Mouse (Mus musculus) intestine, postnatal 0 days (tissue): Measurements from ENCODE around the gene Helz2. TPM values are rescaled to one million over a fixed set of nuclear protein-coding genes. Genes with fewer than 3 reads are reported as not detected.
"Not testable (repeated sequence)": the region's sequence is repeated elsewhere in the genome, so short reads cannot be mapped to it uniquely, and the experiment has no call there.

ENCODE experiments used
- ATAC-seq: fragments of 200-750 bp; cut with Nextera tagmentation; 2 replicates; pipeline ENCODE4 v1.8.0; 2017; ENCODE audit warnings: mild to moderate bottlenecking, moderate TSS enrichment, moderate library complexity
- H3K27ac ChIP-seq: fragments of 300-500 bp; sonication (generic); 2 replicates; pipeline ENCODE4 v1.5.1; 2014; ENCODE audit warnings: mild to moderate bottlenecking, low read depth, low read length, moderate library complexity
- H3K27me3 ChIP-seq: fragments of 300-500 bp; sonication (generic); replicated peaks from 2 replicates; pipeline ENCODE4 v1.6.1; 2014; ENCODE audit warnings: low read length, mixed read lengths; ENCODE audit not compliant: control insufficient read depth, insufficient read depth
- H3K36me3 ChIP-seq: fragments of 300-500 bp; sonication (generic); 2 replicates; pipeline ENCODE4 v1.6.1; 2014; ENCODE audit warnings: mild to moderate bottlenecking, moderate library complexity; ENCODE audit not compliant: control insufficient read depth, insufficient read depth
- H3K4me1 ChIP-seq: fragments of 300-500 bp; sonication (generic); replicated peaks from 2 replicates; pipeline ENCODE4 v1.6.1; 2014; ENCODE audit warnings: antibody characterized with exemption, low read length, mixed read lengths; ENCODE audit not compliant: control insufficient read depth, insufficient read depth
- H3K4me2 ChIP-seq: fragments of 300-500 bp; sonication (generic); replicated peaks from 2 replicates; pipeline ENCODE4 v1.6.1; 2014; ENCODE audit warnings: low read depth, mild to moderate bottlenecking, moderate library complexity
- H3K4me3 ChIP-seq: fragments of 300-500 bp; sonication (generic); 2 replicates; pipeline ENCODE4 v1.5.1; 2014; ENCODE audit warnings: low read depth, low read length
- H3K9ac ChIP-seq: fragments of 300-500 bp; sonication (generic); 2 replicates; pipeline ENCODE4 v1.6.1; 2014; ENCODE audit warnings: mild to moderate bottlenecking, low read depth, low read length
- H3K9me3 ChIP-seq: fragments of 300-500 bp; sonication (generic); 2 replicates; pipeline ENCODE4 v1.6.1; 2016; ENCODE audit warnings: mixed run types; ENCODE audit not compliant: control insufficient read depth
- CTCF ChIP-seq: sonication (generic); IDR thresholded peaks from 2 replicates; pipeline ENCODE4 v1.5.1; 2016; ENCODE audit warnings: low read depth, mild to moderate bottlenecking, control low read depth, antibody characterized with exemption, moderate library complexity
- WGBS: fragments of 180-500 bp; shearing (Covaris S2); extraction: QIAGEN DNeasy Blood & Tissue Kit; methylation state at CpG from one replicate; pipeline ENCODE4 v1.1.7; 2014; 5-methylcytosine and 5-hydroxymethylcytosine counted together
- polyA plus RNA-seq: library from polyadenylated mRNA; unstranded; fragments of >200 nt; fragmentation: Nextera tagmentation; extraction: Ambion mirVana; gene quantifications from 2 replicates; pipeline ENCODE4 v1.2.1, GENCODE M21; 2015

The Helz2 gene
- 5.7 and 6.9 TPM in 2 replicates for polyA plus RNA-seq

- peak within 1 kb of the TSS; percentile 76 for H3K9ac ChIP-seq
- 4% methylated on average over 16 of the region's 16 CpGs for WGBS
- H3K27ac ChIP-seq, result peak within 1 kb of the TSS; percentile 84
Observed at GRCm38 (mm10) chr2:181241602-181242313, at the start of gene Helz2. Gene Helz2, minus strand, starts transcription at chr2:181242027.

GRCm38 (mm10) chr2:181290937-181291336 lies 49.1 kb upstream of the Helz2 start:
- no peaks in the 10 kb centered on the region for H3K36me3 ChIP-seq
- WGBS, result 42% methylated on average over 1 of the region's 1 CpGs
- no peak overlapping the region for H3K27ac ChIP-seq
- no peak for ATAC-seq
- no peaks in the 10 kb centered on the region for H3K9me3 ChIP-seq
- H3K4me3 ChIP-seq, result no peak overlapping the region
- no peak overlapping the region for H3K9ac ChIP-seq
- no peak overlapping the region for H3K4me2 ChIP-seq
- no peaks in the 10 kb centered on the region for H3K27me3 ChIP-seq
- H3K4me1 ChIP-seq, result no peaks in the 10 kb centered on the region
- no peak for TF ChIP-seq CTCF

More at GRCm38 (mm10) chr2:181241602-181242313, at the start of gene Helz2:
- Histone ChIP-seq H3K4me2 (peak within 1 kb of the TSS; percentile 75), H3K4me3 (peak within 1 kb of the TSS; percentile 78), H3K9me3 (no peaks in the 10 kb centered on the region), H3K36me3 (peaks cover 25% of the 10 kb centered on the region), H3K27me3 (no peaks in the 10 kb centered on the region), H3K4me1 (peaks cover 8% of the 10 kb centered on the region; the same call in 1 of the 2 replicates)
- peak; percentile 80 for ATAC-seq
- no peak for TF ChIP-seq CTCF

GRCm38 (mm10) chr2:181288691-181289090 lies 46.9 kb upstream of the Helz2 start:
- H3K4me1 ChIP-seq, result no peaks in the 10 kb centered on the region
- H3K9me3 ChIP-seq, result no peaks in the 10 kb centered on the region
- TF ChIP-seq CTCF, result no peak
- peak overlapping the region; percentile 62; the same call in 1 of the 2 replicates for H3K4me3 ChIP-seq
- WGBS, result 55% methylated on average over 3 of the region's 3 CpGs
- H3K27me3 ChIP-seq, result no peaks in the 10 kb centered on the region
- no peaks in the 10 kb centered on the region for H3K36me3 ChIP-seq
- no peak overlapping the region for H3K9ac ChIP-seq
- H3K4me2 ChIP-seq, result peak overlapping the region; percentile 67
- no peak for ATAC-seq
- no peak overlapping the region for H3K27ac ChIP-seq

GRCm38 (mm10) chr2:181287958-181288350 lies 46.1 kb upstream of the Helz2 start, which contains the start of gene Gmeb2:
Gene Gmeb2, minus strand, starts transcription at chr2:181288035.
- ATAC-seq, result peak; percentile 97

GRCm38 (mm10) chr2:181287338-181287957 lies 45.6 kb upstream of the Helz2 start:
- H3K4me3 ChIP-seq, result peak overlapping the region; percentile 62
- peak overlapping the region; percentile 82 for H3K9ac ChIP-seq
- H3K4me1 ChIP-seq, result no peaks in the 10 kb centered on the region
- no peaks in the 10 kb centered on the region for H3K27me3 ChIP-seq
- peak; percentile 86 for ATAC-seq
- WGBS, result under 1% methylated on average over 39 of the region's 71 CpGs
- TF ChIP-seq CTCF, result no peak
- H3K36me3 ChIP-seq, result peaks cover 6% of the 10 kb centered on the region; the same call in 1 of the 2 replicates
- H3K4me2 ChIP-seq, result peak overlapping the region; percentile 62
- no peaks in the 10 kb centered on the region for H3K9me3 ChIP-seq
- H3K27ac ChIP-seq, result peak overlapping the region; percentile 93

More at GRCm38 (mm10) chr2:181287958-181288350, 46.1 kb upstream of the Helz2 start, which contains the start of gene Gmeb2:
- Histone ChIP-seq H3K9ac (peak within 1 kb of the TSS; percentile 82), H3K27ac (peak within 1 kb of the TSS; percentile 93), H3K4me2 (peak within 1 kb of the TSS; percentile 67), H3K4me3 (peak within 1 kb of the TSS; percentile 62)
- WGBS, result under 1% methylated on average over 14 of the region's 38 CpGs
- H3K36me3 ChIP-seq, H3K27me3 ChIP-seq, H3K9me3 ChIP-seq, H3K4me1 ChIP-seq: not testable (repeated sequence)
- peak; percentile 44 for TF ChIP-seq CTCF

GRCm38 (mm10) chr2:181286629-181287337 lies 45.0 kb upstream of the Helz2 start:
- WGBS, result 42% methylated on average over 6 of the region's 6 CpGs
- Histone ChIP-seq H3K27ac (peak overlapping the region; percentile 93), H3K4me1 (no peaks in the 10 kb centered on the region), H3K4me2 (peak overlapping the region; percentile 62), H3K27me3 (no peaks in the 10 kb centered on the region), H3K4me3 (peak overlapping the region; percentile 62), H3K9ac (peak overlapping the region; percentile 82), H3K36me3 (peaks cover 6% of the 10 kb centered on the region; the same call in 1 of the 2 replicates), H3K9me3 (no peaks in the 10 kb centered on the region)
- TF ChIP-seq CTCF, result no peak
- ATAC-seq, result no peak
